Mouse (Mus musculus): ENCODE results near the gene Nrk.

- TF ChIP-seq CTCF (IDR thresholded peaks at IDR 0.05; ENCODE audit: low read depth, low read length) (no peak), TAL1 (conservative IDR thresholded peaks at IDR 0.05; ENCODE audit: low read depth, low read length) (no peak), GATA1 (IDR thresholded peaks at IDR 0.05; ENCODE audit: borderline replicate concordance, low read length) (no peak)
Measured at GRCm38 (mm10) chrX:139026532-139027097, 112.4 kb downstream of the Nrk start.

All from G1E (cell line).